Mouse (Mus musculus) lung, adult 18-20 months (tissue): ENCODE data around the gene Rnf166.

Experiments used
- DNase-seq, 2 experiments: peaks; one replicate each; pipeline ENCODE4 v3.0.0; 2022; ENCODE audit warnings: mixed read lengths in 2 of 2

The Rnf166 gene

DNA sequence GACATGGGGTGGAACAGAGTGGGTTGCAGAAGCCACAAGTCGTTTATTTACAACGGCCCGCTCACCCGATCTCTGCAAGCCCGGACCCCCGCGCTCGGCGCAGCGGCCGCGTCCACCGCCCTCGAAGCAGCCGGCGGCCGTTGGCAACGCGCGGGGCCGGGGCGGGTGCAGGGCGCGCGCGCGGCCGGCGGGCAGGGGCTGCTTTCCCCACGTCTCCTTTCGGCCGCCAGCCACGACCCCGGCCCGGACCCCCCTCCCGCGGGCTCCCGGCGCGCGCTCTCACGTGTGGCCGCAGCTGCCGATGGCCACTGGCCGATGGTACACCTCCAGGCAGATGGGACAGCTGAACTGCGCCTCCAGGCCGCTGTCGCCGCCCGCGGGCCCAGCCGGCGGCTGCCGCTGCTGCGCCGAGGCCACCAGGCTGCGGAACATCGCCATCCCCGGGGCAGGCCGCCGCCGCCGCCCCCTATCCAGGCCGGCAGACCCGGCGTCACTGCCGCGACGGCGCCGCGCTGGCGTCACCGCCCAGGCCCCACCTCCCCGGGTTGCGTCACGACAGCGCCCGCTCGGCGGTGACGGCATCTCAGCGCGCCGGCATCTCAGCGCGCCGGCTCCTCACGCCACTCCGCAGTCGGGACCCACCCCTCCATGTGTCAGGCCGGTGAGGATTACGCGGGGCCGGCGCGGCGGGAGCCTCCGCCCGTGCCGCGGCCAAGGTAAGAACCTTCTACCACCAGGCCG lies at the start of gene Rnf166, which contains the start of gene Ctu2:
Gene Rnf166 (minus strand): TSS at position 485 of the 741 bp plus-strand sequence.
Gene Ctu2 (plus strand): TSS at position 564 of the 741 bp plus-strand sequence.
- peak; percentile 85 to 87 for DNase-seq

- DNase-seq: peak in 1 of 2 experiments; percentile 61
These were observed 49.1 kb upstream of the Rnf166 start for GRCm38 (mm10) chr8:122525004-122525403.

- no peak for DNase-seq
These were observed 48.6 kb upstream of the Rnf166 start for GRCm38 (mm10) chr8:122524506-122524905.

- no peak for DNase-seq
These were observed 47.9 kb upstream of the Rnf166 start for GRCm38 (mm10) chr8:122523652-122524360.

GRCm38 (mm10) chr8:122522796-122523651 lies 47.2 kb upstream of the Rnf166 start:
- peak; percentile 90 to 92 for DNase-seq

DNA sequence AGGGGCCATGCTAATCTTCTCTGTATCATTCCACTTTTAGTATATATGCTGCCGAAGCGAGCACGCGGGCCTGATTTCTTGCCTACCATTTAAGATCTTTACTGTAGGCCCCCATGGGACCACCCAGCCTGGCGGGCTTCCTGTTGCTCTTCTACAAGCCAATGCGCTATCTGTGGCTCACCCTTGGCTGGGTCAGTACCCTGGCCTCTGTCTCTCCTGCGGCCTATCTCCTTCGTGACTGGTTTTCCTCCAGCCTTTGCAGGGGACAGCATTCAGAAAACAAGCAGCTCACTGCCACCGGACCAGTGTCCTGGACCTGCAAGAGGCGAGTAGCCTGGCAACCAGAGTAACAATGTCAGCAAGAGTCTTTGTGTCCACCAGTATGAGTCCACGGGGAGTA lies 44.7 kb upstream of the Rnf166 start:
- no peak for DNase-seq

DNA sequence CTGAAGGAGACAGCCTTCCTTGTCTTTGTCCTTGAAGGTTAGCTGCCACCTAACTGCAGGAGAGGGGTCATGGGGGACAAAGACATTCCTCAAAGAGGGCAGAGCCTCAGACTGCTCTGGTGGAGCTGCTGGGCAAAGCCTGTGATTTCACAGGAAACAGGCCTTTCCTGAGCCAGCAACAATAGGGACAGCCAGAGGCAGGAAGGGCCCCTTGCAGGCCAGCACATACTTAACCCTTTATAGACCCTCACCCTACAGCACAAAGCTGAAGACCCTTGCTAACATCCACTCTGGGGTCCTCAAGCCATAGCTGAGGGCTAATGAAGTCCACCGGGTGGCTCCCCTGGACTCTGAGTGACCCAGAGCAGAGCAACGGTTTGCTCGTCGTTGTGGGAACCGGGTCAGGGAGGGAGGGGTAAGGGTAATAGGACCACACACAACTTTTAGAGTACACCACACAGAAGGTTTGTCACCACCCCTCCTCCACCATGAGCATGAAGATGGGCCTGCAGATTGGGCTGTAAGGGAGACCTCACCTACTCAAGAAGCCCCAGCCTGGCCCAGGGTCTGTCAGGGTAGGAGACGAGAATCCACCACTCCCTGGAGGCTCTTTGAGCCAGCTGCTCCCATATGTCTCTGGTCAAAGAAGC lies 41.8 kb upstream of the Rnf166 start:
- DNase-seq: peak; percentile 59 to 73

DNA sequence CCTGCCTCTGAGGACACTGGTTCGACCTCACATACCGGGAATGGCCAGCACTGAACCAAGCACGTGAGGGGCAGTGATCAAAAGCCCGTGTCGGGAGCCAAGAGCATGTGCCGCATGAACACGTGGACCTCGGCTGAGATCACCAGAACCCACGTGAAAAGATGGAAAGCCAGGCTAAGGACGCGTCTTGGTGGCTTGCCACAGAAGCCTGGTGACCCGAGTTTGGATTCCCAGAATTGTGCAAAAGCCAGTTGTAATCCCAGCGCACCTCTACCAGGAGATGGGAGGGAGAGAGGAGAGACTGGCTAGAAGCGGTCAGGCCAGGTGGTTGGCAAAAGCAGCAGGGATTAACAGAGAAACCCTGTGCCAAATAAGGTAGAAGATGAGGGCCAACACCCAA lies 39.8 kb upstream of the Rnf166 start:
- DNase-seq: no peak

GRCm38 (mm10) chr8:122512392-122512791 lies 36.5 kb upstream of the Rnf166 start:
- no peak for DNase-seq

- no peak for DNase-seq
These were observed 35.7 kb upstream of the Rnf166 start for GRCm38 (mm10) chr8:122511552-122511951.

GRCm38 (mm10) chr8:122500856-122501255 lies 25.0 kb upstream of the Rnf166 start:
- peak; percentile 77 to 79 for DNase-seq

DNA sequence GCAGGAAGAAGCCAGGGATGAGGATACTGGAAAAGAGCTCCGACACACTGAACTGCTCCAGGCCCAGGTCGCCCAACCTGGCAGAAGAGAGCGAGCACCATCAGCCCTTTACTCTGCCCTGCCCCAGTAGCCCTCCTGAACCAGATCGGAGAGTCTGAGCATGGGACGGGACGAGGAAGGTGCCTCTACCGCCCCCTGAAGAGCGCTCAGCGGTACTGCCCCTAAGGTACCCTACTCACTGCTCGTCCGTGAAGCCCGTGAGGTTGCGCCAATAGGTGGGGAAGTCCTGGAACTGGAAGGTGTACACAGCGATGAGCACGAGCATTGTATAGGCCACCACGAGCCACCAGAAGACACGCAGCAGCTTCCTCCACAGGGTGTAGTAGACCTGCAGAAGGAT lies 22.0 kb upstream of the Rnf166 start:
- no peak for DNase-seq

- DNase-seq: peak in 1 of 2 experiments; percentile 31
These were observed 21.3 kb upstream of the Rnf166 start for GRCm38 (mm10) chr8:122497016-122497734.

- DNase-seq: no peak
These were observed 12.5 kb upstream of the Rnf166 start for GRCm38 (mm10) chr8:122488387-122488786.

DNA sequence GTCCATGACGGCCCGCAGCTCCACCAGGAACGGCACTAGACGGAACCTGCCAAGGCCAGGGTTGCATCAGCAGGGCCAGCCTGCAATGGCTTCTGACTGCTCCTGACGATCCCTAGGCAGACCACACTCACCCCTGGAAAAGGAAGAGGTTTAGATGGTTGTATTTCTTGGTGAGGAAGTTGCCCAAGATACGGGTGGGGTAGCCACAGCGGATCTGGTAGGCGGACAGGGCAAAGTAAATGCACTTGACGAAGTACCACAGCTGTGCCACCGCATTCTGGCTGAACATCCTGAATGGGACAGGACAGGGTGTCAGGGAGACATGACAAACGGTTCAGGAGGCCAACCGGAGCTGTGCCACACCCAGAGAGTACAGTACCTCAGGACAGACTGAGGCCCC lies 9.0 kb upstream of the Rnf166 start:
- DNase-seq: peak; percentile 40 to 41

DNA sequence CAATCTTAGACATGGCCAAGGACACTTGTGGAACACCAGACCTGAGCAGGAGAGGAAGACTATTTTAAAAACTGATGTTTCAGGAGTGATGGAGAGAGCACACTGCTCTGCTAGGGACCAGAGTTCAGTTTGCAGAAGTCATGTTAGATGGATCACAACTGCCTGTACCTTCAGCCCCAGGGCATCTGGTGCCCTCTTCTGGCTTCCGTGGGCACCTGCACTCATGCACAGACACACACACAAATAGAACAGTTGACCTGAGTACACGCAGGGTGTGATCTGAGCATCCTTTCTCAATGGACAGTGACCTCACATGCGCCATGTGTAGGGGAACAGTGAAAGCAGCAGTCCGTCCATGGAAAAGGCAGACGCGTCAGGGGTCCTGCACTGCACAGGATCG lies 8.0 kb upstream of the Rnf166 start:
- no peak for DNase-seq

GRCm38 (mm10) chr8:122482448-122482847 lies 6.6 kb upstream of the Rnf166 start:
- DNase-seq: no peak

GRCm38 (mm10) chr8:122474951-122475560 lies 808 bp downstream of the Rnf166 start:
- peak in 1 of 2 experiments; percentile 54 for DNase-seq

- DNase-seq: peak in 1 of 2 experiments; percentile 59
These were observed 1.9 kb downstream of the Rnf166 start for GRCm38 (mm10) chr8:122473911-122474421.

GRCm38 (mm10) chr8:122470691-122471090 lies 5.2 kb downstream of the Rnf166 start:
- no peak for DNase-seq

- DNase-seq: no peak
These were observed 5.9 kb downstream of the Rnf166 start for GRCm38 (mm10) chr8:122469965-122470364.
